ENCODE assay signal across 13 mouse cellular contexts in the genomic region with DNA sequence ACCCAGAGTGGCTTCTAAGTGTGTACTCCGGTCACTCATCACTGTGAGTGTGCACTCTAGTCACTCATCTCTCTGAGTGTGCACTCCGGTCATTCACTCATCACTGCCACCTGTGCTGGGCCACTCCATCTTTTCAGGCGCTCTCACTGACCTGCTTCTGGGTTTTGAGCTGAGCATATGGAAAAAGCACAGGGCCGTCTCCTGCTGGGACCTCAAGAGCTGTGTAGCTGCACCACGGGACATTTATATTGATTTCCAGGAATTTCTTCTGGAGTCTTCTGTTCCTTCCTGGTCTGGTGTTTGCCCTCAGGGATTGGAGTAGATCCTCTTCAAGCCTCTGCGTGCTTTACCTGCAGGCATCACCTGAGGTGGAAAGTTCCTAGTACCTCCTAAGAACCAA.
"Had no signal": no experiment of that assay in that cellular context is flagged by ENCODE, and none has a peak within 500 bp of the region (broad histone marks: within the 10 kb centered on the region; RNA-seq: fewer than 3 reads in every experiment).

No protein-coding gene starts in this region.

- DNase-seq: gastrocnemius, adult 2 months; gastrocnemius, postnatal 10 days; gastrocnemius, postnatal 25 days; heart, adult 18-20 months; heart, postnatal 10 days; heart, postnatal 4 days; kidney, adult 18-20 months; kidney, adult 8-10 months; kidney, postnatal 10 days; kidney, postnatal 25 days; kidney, postnatal 4 days; liver; liver, embryonic 13.5 days had no signal
